Mouse (Mus musculus) frontal cortex, postnatal 25 days (tissue): ENCODE measurements around the gene Fermt3.

Experiments
- DNase-seq, 2 experiments: peaks; one replicate each; pipeline ENCODE4 v3.0.0; 2022; ENCODE audit warnings: low spot score in 2 of 2

The Fermt3 gene

GRCm38 (mm10) chr19:6972247-6972917, 46.9 kb downstream of the Fermt3 start:
- no peak for DNase-seq

- no peak for DNase-seq
These were observed 47.6 kb downstream of the Fermt3 start for GRCm38 (mm10) chr19:6971644-6972043.

DNA sequence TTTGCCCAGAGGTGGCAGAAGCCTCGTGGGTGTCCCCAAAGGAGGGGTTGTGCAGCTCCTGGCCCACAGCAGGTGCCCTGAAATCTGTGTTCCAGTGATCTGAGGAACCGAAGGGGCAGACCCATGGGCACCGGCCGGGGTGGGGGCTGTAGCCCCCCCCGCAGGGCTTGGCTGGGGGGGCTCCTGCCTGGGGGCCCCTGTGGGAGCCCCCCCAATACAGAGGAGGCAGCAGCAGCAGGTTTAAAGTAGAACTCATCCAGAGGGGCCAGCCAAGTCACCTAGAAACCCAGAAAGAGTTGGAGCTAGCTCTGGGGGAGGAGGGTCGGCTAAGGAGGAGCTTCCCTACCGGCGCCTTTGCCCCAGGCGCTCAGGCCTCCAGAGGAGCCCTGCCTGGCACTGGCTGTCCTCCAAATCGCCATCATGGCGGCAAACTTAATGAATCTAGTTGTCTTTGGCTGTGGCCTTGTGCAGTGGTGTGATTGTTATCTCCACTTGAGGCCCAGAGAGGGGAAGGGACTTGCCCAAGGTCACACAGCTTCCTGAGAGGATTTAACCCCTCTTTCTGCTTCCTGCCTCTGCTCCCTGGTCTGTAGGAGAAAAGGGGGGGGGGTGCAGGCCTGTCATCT, 48.7 kb downstream of the Fermt3 start:
- DNase-seq: no peak

- no peak for DNase-seq
These were observed 49.4 kb downstream of the Fermt3 start for GRCm38 (mm10) chr19:6969665-6970381.

DNA sequence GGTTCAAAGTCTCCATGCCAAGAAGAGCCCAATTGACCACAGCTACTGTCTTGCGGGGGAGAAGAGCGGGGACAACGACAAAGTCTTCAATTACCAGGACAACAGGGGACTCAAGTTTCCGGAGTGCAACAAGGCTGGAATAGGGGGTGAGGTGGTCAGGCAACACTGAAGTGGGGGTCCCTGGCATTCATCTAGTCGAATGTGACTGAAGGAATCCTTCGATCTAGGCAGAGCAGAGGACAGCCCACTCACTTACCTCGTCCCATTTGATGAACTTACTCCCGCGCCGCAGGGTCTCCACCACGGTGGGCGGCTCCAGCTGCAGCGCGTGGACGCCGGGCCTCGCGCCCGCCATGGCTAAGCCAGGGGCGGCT, 50.0 kb downstream of the Fermt3 start:
- no peak for DNase-seq

DNA sequence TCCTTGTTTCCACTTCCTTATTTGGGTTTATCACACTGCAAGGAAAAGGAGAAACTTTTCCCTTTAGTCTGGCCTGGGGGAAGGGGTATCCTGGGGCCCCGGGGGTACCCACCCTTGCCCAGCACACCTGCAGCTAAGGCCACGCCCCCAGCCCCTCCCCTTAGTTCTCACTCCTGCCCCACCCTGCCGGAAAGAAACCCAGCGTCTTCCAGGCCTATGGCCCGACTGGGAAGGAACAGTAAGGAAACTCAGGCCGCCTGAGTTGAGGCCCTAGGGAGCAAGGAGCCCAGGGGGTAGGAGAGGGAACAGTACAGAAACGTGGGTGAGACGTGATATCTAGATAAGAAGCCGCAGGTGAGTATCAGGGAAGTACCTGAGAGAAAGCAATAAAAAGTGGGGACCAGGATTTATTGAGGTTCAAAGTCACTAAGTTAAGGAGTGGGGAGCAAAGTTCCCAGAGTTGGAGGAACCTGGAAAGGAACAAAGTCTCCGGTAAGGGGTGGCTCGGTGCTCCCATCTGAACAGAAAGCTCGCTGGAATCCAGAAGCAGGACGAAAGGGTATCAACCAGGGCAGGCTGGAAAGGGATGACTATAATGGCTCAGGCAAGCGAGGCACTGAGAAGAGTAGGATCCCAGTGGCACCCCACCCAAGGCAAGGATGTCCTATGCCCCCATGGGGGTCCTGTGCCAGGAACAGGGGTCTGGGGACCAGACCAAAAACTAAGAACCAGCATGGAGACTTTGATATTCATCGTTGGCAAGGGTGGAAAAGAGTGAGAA, 50.6 kb downstream of the Fermt3 start:
- no peak for DNase-seq

DNA sequence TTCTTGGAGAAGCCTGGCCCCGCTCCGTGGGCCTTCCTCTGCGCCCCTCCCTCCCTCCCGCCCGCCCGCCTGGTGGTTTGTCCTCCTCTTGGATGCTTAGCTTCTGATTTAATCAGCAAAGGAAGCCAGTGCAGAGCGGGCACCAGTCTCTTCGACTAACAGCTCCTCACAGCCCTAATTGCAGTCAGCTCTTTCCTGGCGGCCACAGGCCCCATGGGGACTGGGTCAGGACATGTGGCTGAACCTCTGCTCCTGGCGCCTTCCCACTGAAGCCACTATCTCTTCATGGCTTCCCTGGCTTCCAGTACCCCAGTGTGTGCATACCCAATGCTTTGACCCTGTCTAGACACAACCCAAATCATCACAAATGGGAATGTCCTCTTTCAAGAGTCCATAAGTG, 62.8 kb downstream of the Fermt3 start:
- DNase-seq: no peak

DNA sequence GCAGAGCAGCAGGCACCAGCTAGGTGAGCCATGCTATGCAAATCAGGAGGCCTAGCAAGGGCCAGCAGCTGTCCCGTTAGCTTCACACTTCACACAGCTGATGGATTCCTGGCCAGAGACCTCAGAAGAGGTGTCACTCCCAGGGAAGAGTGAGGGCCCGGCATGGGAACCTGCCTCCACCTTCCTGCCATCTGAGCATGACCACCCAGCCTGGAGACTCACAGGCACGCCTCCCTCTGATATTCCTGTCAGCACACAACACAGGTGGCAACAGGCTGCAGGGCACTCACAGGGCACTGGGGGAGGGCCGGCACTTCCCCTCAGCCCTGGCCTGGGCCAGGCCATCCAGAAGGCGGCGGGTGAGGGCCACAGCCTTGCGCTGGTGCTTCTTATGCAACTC, 63.8 kb downstream of the Fermt3 start:
- DNase-seq: no peak

GRCm38 (mm10) chr19:6954046-6954445, 65.2 kb downstream of the Fermt3 start:
- DNase-seq: no peak

DNA sequence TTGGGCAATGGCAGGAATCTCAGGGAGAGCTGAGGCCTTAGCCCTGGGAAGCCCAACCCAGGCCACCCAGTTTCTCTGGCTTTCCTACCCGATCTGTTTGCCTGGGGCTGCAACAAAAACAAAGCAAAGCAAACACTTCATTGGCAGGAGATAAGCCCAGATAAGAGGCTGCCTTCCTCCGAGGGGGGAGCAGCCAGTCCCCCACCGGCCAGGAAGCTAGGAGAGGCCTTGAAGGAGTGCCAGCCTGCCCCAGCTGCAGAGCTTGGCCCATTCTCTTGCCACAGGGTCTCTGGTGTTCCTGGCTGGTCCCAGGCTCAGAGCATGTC, 66.6 kb downstream of the Fermt3 start:
- DNase-seq: no peak

GRCm38 (mm10) chr19:6951994-6952711, 67.1 kb downstream of the Fermt3 start:
- peak; percentile 50 to 53 for DNase-seq

- DNase-seq: peak; percentile 80 to 82
These were observed 67.8 kb downstream of the Fermt3 start for GRCm38 (mm10) chr19:6951381-6951968.

DNA sequence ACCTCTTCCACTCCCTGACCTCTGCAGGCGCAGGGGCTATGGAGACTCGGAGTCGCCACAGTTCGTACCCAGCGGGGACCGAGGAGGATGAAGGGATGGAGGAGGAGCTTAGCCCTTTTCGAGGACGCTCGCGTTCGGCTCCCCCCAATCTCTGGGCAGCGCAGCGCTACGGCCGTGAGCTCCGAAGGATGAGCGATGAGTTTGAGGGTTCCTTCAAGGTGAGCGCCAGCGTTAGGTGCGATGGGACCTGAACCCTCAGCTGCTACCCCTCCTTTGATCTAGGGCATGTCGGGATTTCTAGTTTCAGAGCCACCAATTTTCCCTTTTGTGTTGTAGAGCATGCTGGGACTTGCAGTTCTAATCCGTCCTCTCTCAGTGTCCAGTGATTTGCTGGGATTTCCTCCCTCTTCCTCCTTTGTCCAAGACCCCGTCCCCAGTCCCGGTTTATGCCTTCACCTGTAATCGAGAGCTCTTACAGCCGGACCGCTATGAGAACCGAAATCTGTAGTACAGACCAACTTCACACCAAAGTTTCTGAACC, 68.6 kb downstream of the Fermt3 start:
- peak; percentile 39 to 47 for DNase-seq

DNA sequence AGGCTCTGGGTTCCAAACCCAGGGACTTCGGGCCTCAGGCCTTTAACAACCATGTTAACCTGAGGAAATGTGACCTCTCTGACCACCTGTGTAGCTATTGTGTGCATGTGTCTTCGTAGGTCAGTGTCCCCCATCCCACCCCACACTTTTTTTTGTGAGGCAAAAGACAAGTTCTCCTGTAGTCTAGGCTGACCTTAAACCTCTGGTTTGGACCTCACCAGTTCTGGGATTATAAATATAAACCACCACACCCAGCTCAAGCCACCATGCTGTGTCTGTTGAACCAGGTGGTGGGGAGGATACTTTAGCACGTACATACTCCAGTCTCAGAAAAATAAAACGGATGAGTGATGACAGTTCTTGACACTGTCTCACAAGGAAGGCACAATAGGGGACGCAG, 69.3 kb downstream of the Fermt3 start:
- no peak for DNase-seq

DNA sequence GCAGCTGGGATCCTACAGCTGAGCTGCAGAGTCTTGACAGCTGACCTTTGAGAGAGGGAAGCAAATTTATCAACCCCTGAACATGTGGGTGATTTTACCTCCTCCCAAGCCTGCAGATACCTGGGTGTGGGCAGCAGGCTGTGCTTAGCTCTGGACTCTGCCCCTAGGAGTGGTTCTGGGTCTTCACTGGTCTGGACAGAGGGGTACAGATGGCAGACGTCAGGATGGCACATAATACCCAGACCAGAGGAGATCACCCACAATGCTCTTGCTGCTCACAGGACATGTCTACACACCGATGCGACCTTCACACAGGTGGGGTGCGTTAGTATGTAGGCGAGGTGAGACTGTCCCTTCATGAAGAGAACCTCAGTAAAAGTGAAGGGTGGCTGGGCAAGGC, 69.7 kb downstream of the Fermt3 start:
- no peak for DNase-seq
